ENCODE assay signal across 9 mouse cellular contexts in the genomic region with DNA sequence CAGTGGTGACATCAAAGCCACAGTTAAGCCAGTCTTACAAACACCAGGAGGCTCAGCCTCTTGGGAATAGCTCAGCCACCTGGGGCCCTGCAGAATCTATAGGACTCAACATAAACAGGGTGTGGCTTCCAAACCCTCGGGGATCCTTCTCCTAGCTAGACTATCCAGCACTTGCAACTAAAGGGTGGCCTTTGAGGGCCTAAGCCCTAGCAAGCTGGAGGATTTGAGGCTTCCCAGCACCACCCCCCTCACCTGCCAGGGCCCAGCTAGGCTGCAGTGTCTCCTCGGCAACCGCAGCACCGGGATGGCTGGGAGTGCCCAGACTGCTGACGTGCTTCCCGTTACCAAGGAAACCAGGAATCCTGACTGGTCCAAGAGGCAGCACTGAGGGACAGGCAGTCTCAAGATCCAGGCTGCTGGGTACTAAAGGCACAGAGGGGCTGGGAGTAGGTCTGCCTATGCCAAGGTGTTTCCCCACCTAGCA. TPM values are rescaled to one million over a fixed set of nuclear protein-coding genes. Genes with fewer than 3 reads are reported as not detected.
DNase-seq lines count a peak whose midpoint lies in the region; ATAC-seq lines count a peak whose summit lies in the region.
"Had no signal": no experiment of that assay in that cellular context is flagged by ENCODE, and none has a peak within 500 bp of the region (broad histone marks: within the 10 kb centered on the region; RNA-seq: fewer than 3 reads in every experiment).

No protein-coding gene starts in this region.

- H3K9me3 ChIP-seq in stomach, embryonic 14.5 days (ENCODE audit: control insufficient read depth, low read depth, low read length), result no peaks in the 10 kb centered on the region
- H3K9me3 ChIP-seq: liver, embryonic 15.5 days had no signal

- no peak overlapping the region for H3K4me3 ChIP-seq in stomach, embryonic 14.5 days (ENCODE audit: low read depth, low read length)
- H3K4me3 ChIP-seq: liver, embryonic 15.5 days had no signal

- peaks cover 27% of the 10 kb centered on the region for H3K36me3 ChIP-seq in stomach, embryonic 14.5 days (ENCODE audit: control insufficient read depth, insufficient read depth, low read length)
- H3K36me3 ChIP-seq: liver, embryonic 15.5 days had no signal

- peak; percentile 56 for DNase-seq in ZHBTc4 (ENCODE audit: low read depth, low spot score)
- peak; percentile 89 to 94 for DNase-seq in cerebellum, postnatal 14 days
- DNase-seq in frontal cortex, postnatal 14 days (ENCODE audit: low spot score in 2 of 2), result peak; percentile 75 to 84
- peak; percentile 84 to 86 for DNase-seq in layer of hippocampus, adult 8-10 months (ENCODE audit: low spot score in 2 of 2)
- DNase-seq in lung, postnatal 25 days (ENCODE audit: low spot score), result peak; percentile 48
- DNase-seq in heart, postnatal 25 days (ENCODE audit: low spot score), result no peak
- DNase-seq in gastrocnemius, adult 18-20 months (ENCODE audit: low spot score), result no peak

- WGBS in stomach, embryonic 14.5 days, result 5% methylated on average over 6 of the region's 6 CpGs

- peak; percentile 64 for ATAC-seq in stomach, embryonic 14.5 days (ENCODE audit: insufficient number of reproducible peaks, insufficient read depth, low FRiP score, low read depth)

- peaks cover 15% of the 10 kb centered on the region; the same call in 1 of the 2 replicates for H3K4me1 ChIP-seq in stomach, embryonic 14.5 days (ENCODE audit: control insufficient read depth, insufficient read depth, low read length)
- H3K4me1 ChIP-seq: liver, embryonic 15.5 days had no signal

- H3K27ac ChIP-seq in stomach, embryonic 14.5 days (ENCODE audit: low read length), result no peak overlapping the region
- H3K27ac ChIP-seq: liver, embryonic 15.5 days had no signal

- H3K27me3 ChIP-seq in stomach, embryonic 14.5 days (ENCODE audit: control insufficient read depth, insufficient read depth, low read length), result no peaks in the 10 kb centered on the region
- H3K27me3 ChIP-seq: liver, embryonic 15.5 days had no signal

- intact Hi-C loops in heart, postnatal 25 days (cut with DNase I), result no loop called here

- H3K9ac ChIP-seq in stomach, embryonic 14.5 days (replicated peaks; ENCODE audit: low read depth, low read length), result no peak overlapping the region
- H3K9ac ChIP-seq: liver, embryonic 15.5 days had no signal

- H3K4me2 ChIP-seq in stomach, embryonic 14.5 days (replicated peaks; ENCODE audit: low read depth, low read length), result no peak overlapping the region
- H3K4me2 ChIP-seq: liver, embryonic 15.5 days had no signal

RNA-seq across cellular contexts. Expression of gene Apbb1, which starts 12.4 kb away (rescaled TPM):
- 100 to 1,000 TPM; 351 to 364 (median 362) TPM for total RNA-seq in layer of hippocampus, adult 8-10 months (2022)
- 41.8 and 47.2 TPM in 2 replicates for polyA plus RNA-seq in stomach, embryonic 14.5 days (2014; fragmentation: Nextera tagmentation; extraction: Ambion mirVana)
- total RNA-seq in heart, postnatal 25 days (2021), result 100 to 1,000 TPM in 1 of 2 experiments, 10 to 100 TPM in 1; 99.0 to 102 TPM
- 1 to 10 TPM; 7.4 to 7.5 TPM for total RNA-seq in gastrocnemius, adult 18-20 months (2021)

RNA-seq across cellular contexts. Expression of gene Smpd1, which starts 14.9 kb away (rescaled TPM):
- 10 to 100 TPM; 82.2 to 87.5 (median 85.0) TPM for total RNA-seq in layer of hippocampus, adult 8-10 months (2022)
- polyA plus RNA-seq in stomach, embryonic 14.5 days (2014; fragmentation: Nextera tagmentation; extraction: Ambion mirVana), result 40.4 and 40.6 TPM in 2 replicates
- total RNA-seq in heart, postnatal 25 days (2021), result 100 to 1,000 TPM; 155 to 156 TPM
- total RNA-seq in gastrocnemius, adult 18-20 months (2021), result 10 to 100 TPM; 49.7 to 53.4 TPM

RNA-seq across cellular contexts. Expression of gene Hpx, which starts 30.9 kb away (rescaled TPM):
- under 1 TPM in 3 of 4 experiments, not detected in 1; 0.25 to 0.41 (median 0.31) TPM for total RNA-seq in layer of hippocampus, adult 8-10 months (2022)
- 0.38 and 0.46 TPM in 2 replicates for polyA plus RNA-seq in stomach, embryonic 14.5 days (2014; fragmentation: Nextera tagmentation; extraction: Ambion mirVana)
- total RNA-seq in heart, postnatal 25 days (2021), result not detected
- total RNA-seq in gastrocnemius, adult 18-20 months (2021), result 1 to 10 TPM in 1 of 2 experiments, not detected in 1; 1.6 TPM

Comparison
In these comparisons a context has a peak if more than half of its experiments do, and no peak if none do; other contexts are left out.
1. DNase-seq: peak in ZHBTc4 (single experiment), cerebellum, postnatal 14 days (2 of 2), frontal cortex, postnatal 14 days (2 of 2), layer of hippocampus, adult 8-10 months (2 of 2) and lung, postnatal 25 days (single experiment); none in heart, postnatal 25 days (single experiment) and gastrocnemius, adult 18-20 months (single experiment).
2. RNA of gene Apbb1, which starts 12.4 kb away (total RNA-seq): 351 to 364 TPM in layer of hippocampus, adult 8-10 months and 99.0 to 102 TPM in heart, postnatal 25 days; 7.4 to 7.5 TPM in gastrocnemius, adult 18-20 months; every median in the first group is over 10 times any median in the second.